Mouse (Mus musculus) liver, adult 2 months (tissue): ENCODE data around the gene Ccdc63. TPM values are rescaled to one million over a fixed set of nuclear protein-coding genes. Genes with fewer than 3 reads are reported as not detected.
"Not testable (repeated sequence)": the region's sequence is repeated elsewhere in the genome, so short reads cannot be mapped to it uniquely, and the experiment has no call there.

ENCODE experiments used
- DNase-seq: peaks from one replicate; pipeline ENCODE4 v3.0.0-alpha.2; 2011; ENCODE audit warnings: low read depth, low spot score; ENCODE audit errors: extremely low read depth
- H3K27ac ChIP-seq: fragments of 200-500 bp; replicated peaks from 2 replicates; pipeline ENCODE4 v1.5.1; 2012; ENCODE audit warnings: low read depth, mild to moderate bottlenecking, control low read depth, inconsistent platforms, low read length; ENCODE audit not compliant: insufficient read depth
- H3K27me3 ChIP-seq: fragments of 200-500 bp; 2 replicates; pipeline ENCODE4 v1.6.1; 2012; ENCODE audit warnings: mild to moderate bottlenecking, moderate library complexity, low read length, inconsistent platforms; ENCODE audit not compliant: control insufficient read depth, insufficient read depth
- H3K36me3 ChIP-seq: fragments of 200-500 bp; 2 replicates; pipeline ENCODE4 v1.6.1; 2012; ENCODE audit warnings: low read length, inconsistent platforms; ENCODE audit not compliant: control insufficient read depth, insufficient read depth
- H3K4me1 ChIP-seq: fragments of 200-500 bp; 2 replicates; pipeline ENCODE4 v1.6.1; 2011; ENCODE audit warnings: low read length; ENCODE audit not compliant: control insufficient read depth, insufficient read depth
- H3K4me3 ChIP-seq: fragments of 200-500 bp; 2 replicates; pipeline ENCODE4 v1.5.1; 2011; ENCODE audit warnings: low read depth, mild to moderate bottlenecking, control low read depth, low read length, moderate library complexity; ENCODE audit not compliant: insufficient read depth
- H3K79me2 ChIP-seq: fragments of 200-500 bp; 2 replicates; pipeline ENCODE4 v1.6.1; 2012; ENCODE audit warnings: inconsistent platforms, mild to moderate bottlenecking, low read length, moderate library complexity; ENCODE audit not compliant: control insufficient read depth, insufficient read depth
- H3K9ac ChIP-seq: fragments of 200-500 bp; 2 replicates; pipeline ENCODE4 v1.6.1; 2012; ENCODE audit warnings: low read depth, mild to moderate bottlenecking, control low read depth, inconsistent platforms, low read length
- CTCF ChIP-seq: fragments of 200-500 bp; IDR thresholded peaks from 2 replicates; pipeline ENCODE4 v1.5.1; 2011; ENCODE audit warnings: low read depth, low read length, control low read depth
- POLR2A ChIP-seq: fragments of 200-500 bp; IDR thresholded peaks from 2 replicates; pipeline ENCODE4 v1.6.1; 2011; ENCODE audit warnings: low read length, control low read depth; ENCODE audit not compliant: insufficient read depth; ENCODE audit errors: extremely low read depth
- WGBS: fragments of 180-500 bp; shearing (Covaris S2); methylation state at CpG from one replicate; pipeline ENCODE4 v1.1.7; 2018; 5-methylcytosine and 5-hydroxymethylcytosine counted together
- polyA plus RNA-seq: library from polyadenylated mRNA; depleted of rRNA; stranded (reverse); fragments of >200 nt; gene quantifications from 2 replicates; pipeline ENCODE4 v1.2.3, GENCODE M21; 2012; rRNA removed
- total RNA-seq: library from RNA; depleted of rRNA; stranded (reverse); fragments of >200 nt; gene quantifications from 2 replicates; pipeline ENCODE4 v1.2.3, GENCODE M21; 2014; rRNA removed

The Ccdc63 gene
- total RNA-seq = not detected in 2 replicates
- polyA plus RNA-seq = not detected in 2 replicates

- no peak within 1 kb of the TSS for H3K9ac ChIP-seq
- WGBS = 93% methylated on average over 3 of the region's 3 CpGs
- no peaks in the 10 kb centered on the region for H3K4me1 ChIP-seq
- no peaks in the 10 kb centered on the region for H3K79me2 ChIP-seq
- H3K4me3 ChIP-seq = no peak within 1 kb of the TSS
- no peak for DNase-seq
- H3K27ac ChIP-seq = no peak within 1 kb of the TSS
- TF ChIP-seq CTCF (no peak), POLR2A (no peak)
- no peaks in the 10 kb centered on the region for H3K27me3 ChIP-seq
- H3K36me3 ChIP-seq = no peaks in the 10 kb centered on the region
These were observed at the start of gene Ccdc63 for GRCm38 (mm10) chr5:122140723-122141122. Gene Ccdc63, minus strand, starts transcription at chr5:122140823.

GRCm38 (mm10) chr5:122189115-122189514 is 48.5 kb upstream of the Ccdc63 start:
- Histone ChIP-seq H3K27ac (no peak overlapping the region), H3K27me3 (no peaks in the 10 kb centered on the region), H3K9ac (no peak overlapping the region), H3K4me1 (peaks cover 2% of the 10 kb centered on the region), H3K79me2 (no peaks in the 10 kb centered on the region), H3K4me3 (no peak overlapping the region), H3K36me3 (no peaks in the 10 kb centered on the region)
- no peak for DNase-seq
- WGBS = 26% methylated on average over 3 of the region's 3 CpGs
- no peak for TF ChIP-seq CTCF
- no peak for TF ChIP-seq POLR2A

- H3K27me3 ChIP-seq, H3K4me3 ChIP-seq, DNase-seq, H3K4me1 ChIP-seq, H3K79me2 ChIP-seq, H3K9ac ChIP-seq, H3K36me3 ChIP-seq, H3K27ac ChIP-seq: not testable (repeated sequence)
- WGBS = 96% methylated on average over 6 of the region's 6 CpGs
These were observed 44.2 kb upstream of the Ccdc63 start for GRCm38 (mm10) chr5:122184858-122185257.

GRCm38 (mm10) chr5:122184283-122184806 is 43.7 kb upstream of the Ccdc63 start:
- TF ChIP-seq CTCF (no peak), POLR2A (no peak)
- no peaks in the 10 kb centered on the region for H3K36me3 ChIP-seq
- no peaks in the 10 kb centered on the region for H3K79me2 ChIP-seq
- H3K4me1 ChIP-seq = no peaks in the 10 kb centered on the region
- no peak overlapping the region for H3K9ac ChIP-seq
- no peaks in the 10 kb centered on the region for H3K27me3 ChIP-seq
- no peak overlapping the region for H3K27ac ChIP-seq
- WGBS = 91% methylated on average over 7 of the region's 7 CpGs
- no peak for DNase-seq
- H3K4me3 ChIP-seq = no peak overlapping the region

GRCm38 (mm10) chr5:122179665-122180064 is 39.0 kb upstream of the Ccdc63 start:
- Histone ChIP-seq H3K27me3 (no peaks in the 10 kb centered on the region), H3K27ac (no peak overlapping the region), H3K36me3 (peaks cover 6% of the 10 kb centered on the region; the same call in 1 of the 2 replicates), H3K4me3 (no peak overlapping the region), H3K4me1 (no peaks in the 10 kb centered on the region), H3K9ac (no peak overlapping the region), H3K79me2 (no peaks in the 10 kb centered on the region)
- TF ChIP-seq POLR2A = no peak
- WGBS = 64% methylated on average over 6 of the region's 6 CpGs
- no peak for DNase-seq

GRCm38 (mm10) chr5:122176398-122176797 is 35.8 kb upstream of the Ccdc63 start:
- Histone ChIP-seq H3K36me3 (peaks cover 27% of the 10 kb centered on the region), H3K79me2 (no peaks in the 10 kb centered on the region), H3K27ac (no peak overlapping the region), H3K27me3 (no peaks in the 10 kb centered on the region), H3K9ac (no peak overlapping the region), H3K4me3 (no peak overlapping the region), H3K4me1 (no peaks in the 10 kb centered on the region)
- no peak for TF ChIP-seq POLR2A
- peak; percentile 68 for TF ChIP-seq CTCF
- no peak for DNase-seq
- 64% methylated on average over 1 of the region's 1 CpGs for WGBS
